Mouse (Mus musculus) adrenal gland, postnatal 36 days (tissue): ENCODE data around the gene Clec2i. TPM values are rescaled to one million over a fixed set of nuclear protein-coding genes. Genes with fewer than 3 reads are reported as not detected.
A peak's percentile ranks its signal among the peaks of the same experiment; 100 is the strongest.
"Not testable (repeated sequence)": the region's sequence is repeated elsewhere in the genome, so short reads cannot be mapped to it uniquely, and the experiment has no call there.

Source experiments
- DNase-seq, 2 experiments: peaks; one replicate each; pipeline ENCODE4 v3.0.0; 2021; ENCODE audit warnings: mixed read lengths in 1 of 2
- total RNA-seq, 2 experiments: library from RNA; stranded (reverse); gene quantifications; 2 replicates each; pipeline ENCODE4 v1.2.3; 2021

Gene Clec2i
- total RNA-seq, 2 experiments from 2014 or later, result not detected

DNA sequence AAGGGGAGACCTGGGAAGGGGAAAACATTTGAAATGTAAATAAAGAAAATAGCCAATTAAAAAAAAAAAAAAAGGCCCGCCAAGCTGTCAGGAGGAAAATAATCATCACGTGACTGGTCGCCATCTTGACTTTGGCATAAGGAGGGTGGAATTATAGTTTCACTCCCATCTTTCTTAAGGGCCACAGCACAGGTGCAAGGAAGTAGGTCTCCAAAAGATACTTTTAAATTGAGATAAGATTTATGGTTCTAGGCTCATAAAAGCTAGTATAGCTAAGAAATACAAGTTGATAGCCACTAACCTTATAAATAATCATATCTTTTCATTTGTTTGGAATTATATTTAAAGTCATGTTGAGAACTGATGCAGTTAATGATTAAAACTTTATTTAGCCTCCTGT, 32.5 kb upstream of the Clec2i start:
- DNase-seq, result no peak

DNA sequence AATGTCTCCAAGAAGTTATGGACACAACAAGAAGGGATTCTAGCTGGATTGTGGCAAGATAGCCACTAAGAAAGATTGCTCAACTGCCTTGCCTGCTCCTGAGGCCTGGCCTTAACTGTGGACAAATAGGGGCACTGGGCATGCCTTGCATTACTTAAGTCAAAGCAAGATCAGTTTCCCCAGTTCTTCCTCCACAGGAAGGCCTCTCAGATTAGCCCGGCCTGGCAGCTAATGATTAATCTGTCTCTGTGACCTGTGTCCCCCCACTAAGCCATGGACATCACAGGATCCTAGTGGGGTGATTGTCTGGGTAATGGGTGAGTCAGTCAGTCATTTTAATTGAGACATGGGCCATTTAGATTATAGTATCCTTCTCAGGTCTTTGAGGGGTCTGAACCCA, 31.9 kb upstream of the Clec2i start:
- no peak for DNase-seq

DNA sequence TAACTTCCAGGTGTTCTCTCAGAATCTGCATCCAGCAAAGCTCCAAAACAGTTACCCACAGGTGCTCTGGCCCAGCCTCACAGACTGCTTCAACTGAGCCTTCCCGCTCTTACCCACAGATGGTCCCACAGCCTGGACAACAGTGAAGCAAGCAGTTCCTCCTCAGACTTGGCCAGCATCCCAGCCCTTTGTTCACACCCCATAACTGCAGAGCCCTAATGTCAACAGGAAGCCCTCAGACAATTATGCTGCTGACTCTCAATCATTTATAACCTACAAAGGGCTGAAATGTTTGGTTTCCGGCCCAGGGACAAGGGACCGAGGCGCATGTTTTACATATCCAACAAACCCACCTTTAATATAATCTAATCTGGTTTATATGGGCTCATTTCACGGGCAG, 31.1 kb upstream of the Clec2i start:
- DNase-seq, result peak; percentile 70 to 82

DNA sequence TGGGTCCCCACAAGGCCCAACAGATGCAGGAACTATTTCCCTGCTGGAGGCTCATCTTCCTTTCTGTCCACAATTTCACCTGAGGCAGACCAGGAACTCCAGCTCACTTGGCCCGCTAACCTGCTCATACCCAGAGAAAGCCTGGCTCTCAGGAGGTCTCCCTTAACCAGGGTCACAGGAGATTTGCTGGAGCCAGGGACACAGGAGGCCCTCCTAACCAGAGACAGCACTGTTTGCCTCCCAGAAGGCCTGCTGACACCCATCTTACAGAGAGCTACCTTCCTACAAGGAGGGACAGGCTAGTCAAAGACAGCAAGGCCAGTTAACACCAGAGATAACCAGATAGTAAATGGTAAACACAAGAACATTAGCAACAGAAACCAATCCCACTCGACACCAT, 29.4 kb upstream of the Clec2i start:
- no peak for DNase-seq

DNA sequence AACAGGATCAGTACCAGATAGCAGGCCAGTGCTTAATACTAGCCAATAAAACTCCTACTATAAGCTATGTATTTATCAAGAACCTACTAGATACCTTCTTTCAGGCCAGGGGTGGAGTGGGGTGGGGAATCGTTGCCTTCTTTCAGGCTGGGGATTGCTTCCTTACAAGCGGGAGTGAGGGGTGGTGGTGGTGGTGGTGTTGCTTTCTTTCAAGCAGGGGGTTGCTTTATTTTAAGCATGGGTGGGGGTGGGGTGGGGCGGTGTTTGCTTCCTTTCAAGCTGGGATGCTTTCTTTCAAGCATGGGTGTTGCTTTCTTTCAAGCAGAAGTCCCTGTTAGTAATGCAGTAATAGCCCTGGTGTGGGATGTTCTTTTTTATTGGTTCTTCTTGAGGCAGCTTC, 18.5 kb upstream of the Clec2i start:
- no peak for DNase-seq

DNA sequence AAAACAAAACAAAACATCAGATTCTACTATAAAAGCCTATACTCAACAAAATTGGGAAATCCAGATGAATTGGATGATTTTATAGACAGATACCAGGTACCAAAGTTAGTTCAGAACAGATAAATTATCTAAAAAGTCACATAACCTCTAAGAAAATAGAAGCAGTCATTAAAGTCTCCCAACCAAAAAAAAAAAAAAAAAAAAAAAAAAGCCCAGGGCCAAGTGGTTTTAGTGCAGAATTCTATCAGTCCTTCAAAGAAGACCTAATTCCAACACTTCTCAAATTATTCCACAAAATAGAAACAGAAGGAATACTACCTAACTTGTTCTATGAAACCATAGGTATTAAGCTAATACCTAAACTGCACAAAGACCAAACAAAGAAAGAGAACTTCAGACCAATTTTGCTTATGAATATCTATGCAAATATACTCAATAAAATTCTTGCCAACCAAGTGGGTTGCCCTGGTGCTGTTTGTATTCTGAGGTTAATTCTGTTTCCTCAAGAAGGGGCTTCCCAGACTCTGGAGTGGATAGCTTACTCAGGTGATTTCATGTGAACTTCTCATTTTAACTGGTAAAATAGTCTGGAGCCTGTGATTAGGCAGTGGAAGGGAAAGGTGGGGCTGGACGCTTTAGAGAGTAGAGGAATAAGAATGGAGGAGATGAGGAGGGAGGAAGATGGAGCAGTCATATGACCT, 15.3 kb upstream of the Clec2i start:
- DNase-seq, result no peak

DNA sequence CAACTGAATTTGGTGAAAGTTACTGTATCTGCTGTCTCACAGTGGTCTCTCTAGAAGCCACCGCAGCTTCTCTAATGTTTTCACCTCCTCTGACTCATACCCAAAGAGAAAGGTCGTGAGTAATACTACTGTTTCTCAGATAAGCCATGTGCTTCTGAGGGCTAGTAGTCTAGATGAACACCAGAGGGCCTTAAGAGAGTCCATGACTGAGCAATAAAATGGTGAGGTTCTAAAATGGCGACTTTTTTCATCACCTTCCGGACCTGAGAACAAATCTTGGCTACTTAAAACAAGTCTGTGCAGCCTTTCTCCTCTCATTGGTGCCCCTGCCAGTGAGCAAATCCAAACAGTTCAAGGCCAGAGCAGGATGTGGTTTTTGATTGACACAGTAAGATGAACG, 1.4 kb downstream of the Clec2i start:
- no peak for DNase-seq

DNA sequence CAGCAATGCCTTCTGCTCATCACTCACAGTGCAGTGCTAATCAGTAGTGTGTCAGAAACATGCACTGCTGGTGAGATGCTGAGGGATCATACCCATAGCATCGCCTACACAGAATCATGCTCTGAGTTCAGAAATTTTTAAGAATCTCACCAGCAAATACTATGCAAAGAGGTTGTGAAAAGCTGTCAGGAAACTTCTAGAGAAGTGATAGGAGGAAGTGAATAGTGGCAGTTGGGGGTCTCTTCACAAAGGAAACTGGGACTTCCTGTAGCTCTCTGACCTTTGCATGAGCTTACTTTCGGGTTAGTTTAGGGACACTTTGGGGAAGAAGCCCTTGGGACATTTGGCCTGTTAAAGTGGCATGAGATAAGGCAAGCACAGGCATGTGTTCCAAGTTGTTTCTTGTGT, 3.6 kb downstream of the Clec2i start, which contains the start of gene BC035044:
Gene BC035044 (minus strand): TSS at position 179 of the 408 bp plus-strand sequence.
- DNase-seq, result no peak

DNA sequence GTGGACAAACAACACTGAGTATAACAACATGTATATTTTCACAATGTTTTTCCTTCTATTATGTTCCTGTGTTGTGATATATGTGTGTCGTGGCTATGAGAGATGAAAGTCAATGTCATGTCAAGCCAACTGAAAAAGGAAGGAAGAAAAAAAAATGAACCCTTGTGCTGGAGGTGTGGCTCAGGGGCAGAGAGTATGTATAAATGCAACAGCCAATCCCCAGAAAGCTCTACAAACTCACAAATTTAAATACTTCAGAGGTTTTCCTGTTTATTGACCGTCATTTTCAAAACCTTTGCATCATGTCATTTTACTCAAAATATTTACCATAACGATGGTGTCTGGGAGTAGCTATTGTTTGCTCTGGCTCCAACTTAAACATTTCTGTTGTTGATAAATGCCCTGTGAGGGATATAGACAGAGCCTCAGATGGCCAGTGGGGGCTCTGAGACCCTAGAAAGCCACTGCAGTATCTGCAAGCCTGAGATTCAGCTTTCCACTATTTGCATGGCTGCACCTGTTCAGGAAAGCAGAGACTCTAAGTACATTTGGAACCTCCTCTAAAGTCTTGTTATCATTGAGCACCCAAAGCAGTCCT, 8.1 kb downstream of the Clec2i start:
- no peak for DNase-seq

DNA sequence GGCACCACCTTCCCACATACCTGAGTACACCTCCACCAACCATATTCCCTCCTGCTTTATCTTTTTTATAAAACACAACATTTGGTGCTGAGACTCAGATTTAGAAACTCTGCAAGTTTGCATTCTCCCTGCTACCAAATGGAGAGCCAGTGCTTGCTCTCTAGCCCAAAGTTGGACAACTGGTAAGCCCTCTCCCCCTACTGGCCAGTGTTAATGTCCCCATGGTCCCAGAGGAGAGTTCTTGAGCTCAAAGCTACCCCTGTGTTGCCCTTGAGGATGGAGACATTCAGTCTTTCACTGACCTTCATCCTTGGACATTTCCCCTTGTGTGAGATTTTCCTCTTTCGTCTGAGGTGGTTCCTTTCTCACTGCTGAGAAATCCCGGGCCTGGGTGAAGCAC, 12.7 kb downstream of the Clec2i start:
- DNase-seq, result no peak

DNA sequence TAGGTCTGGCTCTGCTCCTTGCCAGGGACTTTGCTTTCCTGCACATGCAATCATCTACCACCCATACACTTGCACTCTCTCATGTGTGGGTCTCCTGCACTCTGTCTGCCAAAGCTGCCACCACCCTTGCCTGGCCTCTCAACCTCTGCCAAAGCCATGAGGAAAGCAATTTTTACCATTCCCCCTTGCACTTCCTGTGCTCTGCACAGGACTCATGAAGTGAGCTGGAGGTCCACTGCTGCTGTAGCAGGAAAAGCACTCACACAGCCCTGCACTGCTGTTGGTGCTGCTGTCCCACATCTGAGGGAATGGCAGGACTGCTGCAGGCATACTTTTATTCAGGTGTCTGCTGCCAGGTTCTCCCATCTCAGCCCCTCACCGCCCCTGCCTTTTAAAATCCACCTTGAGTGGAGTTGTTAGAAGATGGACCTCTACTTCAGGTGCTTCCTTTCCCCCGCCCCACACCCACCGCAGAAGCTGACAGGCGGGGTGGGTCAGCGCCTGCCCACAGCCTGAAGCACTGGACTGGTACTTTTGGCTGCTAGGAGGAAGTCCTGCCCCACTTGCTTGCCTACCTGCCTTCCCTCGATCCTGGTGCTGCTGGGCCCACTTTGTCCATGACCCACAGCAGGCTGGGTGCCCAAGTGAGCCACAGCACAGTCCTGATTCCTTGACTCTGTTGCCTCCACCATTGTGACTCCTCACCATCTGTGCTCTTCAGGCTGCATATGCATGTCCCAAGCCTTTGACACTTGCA, 13.6 kb downstream of the Clec2i start:
- DNase-seq, result not testable (repeated sequence)

DNA sequence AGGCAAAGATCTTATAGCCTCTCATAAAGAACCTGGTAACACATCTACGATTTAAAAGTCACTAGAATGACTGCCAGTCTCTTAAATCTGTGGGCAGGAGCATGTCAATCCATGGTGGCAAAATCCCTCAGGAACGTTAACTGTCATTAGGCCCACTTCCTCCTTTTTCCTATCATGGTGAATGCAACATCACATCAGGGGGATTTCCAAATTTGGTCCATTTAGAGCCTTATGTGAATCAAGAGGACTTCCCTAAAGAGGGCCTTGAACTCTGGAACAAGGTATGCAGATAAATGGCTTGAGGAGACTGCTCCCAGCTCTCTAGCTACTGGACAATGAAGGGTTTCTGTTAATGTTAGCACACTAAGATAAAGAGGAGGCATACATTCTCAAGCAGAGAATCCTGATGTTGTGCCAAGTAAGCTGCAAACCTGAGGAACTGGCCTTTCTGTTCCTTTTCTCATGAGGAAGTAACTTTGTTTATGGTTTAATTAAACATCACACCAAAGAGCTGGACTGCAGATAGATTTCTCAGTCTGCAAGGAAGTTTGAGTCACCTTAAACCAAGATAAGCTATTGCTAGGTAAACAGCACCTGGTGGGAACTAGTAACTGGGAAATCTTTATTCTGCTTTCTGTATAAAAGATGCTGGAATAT, 26.3 kb downstream of the Clec2i start:
- no peak for DNase-seq

DNA sequence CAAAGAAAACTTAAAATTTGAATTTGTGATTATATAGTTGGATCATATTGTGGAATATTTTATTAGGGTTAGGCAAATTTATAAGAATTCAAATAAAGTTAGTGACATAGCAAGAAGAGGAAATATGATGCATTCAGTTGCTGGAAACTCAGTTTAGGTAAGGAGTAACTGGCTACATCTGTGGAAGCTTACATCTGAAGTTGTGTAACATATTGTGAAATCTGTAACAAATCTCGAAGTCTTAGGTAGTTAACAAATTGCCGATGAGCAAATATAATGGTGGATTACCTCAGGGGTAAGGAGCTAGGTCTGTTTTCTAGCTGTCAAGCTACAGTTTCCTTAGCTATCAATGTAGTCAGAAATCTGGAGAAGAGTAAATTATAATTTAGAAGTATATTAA, 29.9 kb downstream of the Clec2i start:
- DNase-seq, result no peak

DNA sequence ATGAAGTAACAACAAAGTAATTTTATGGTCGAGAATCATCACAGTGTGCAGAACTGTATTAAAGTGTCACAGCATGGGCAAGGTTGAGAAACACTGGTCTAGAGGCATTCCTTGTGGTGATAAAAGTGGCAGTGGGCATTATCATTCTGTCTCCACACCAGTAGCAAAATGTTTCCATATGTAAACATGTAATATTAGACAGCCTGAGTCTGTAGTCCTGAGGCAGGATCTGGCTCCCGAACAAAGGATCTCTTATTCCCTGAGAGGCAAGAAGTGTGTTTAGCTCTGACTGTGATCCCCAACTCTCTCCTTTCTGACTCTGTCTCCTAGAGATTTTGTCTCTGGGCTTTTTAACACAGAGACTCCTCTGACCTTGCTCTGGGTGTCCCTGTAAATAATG, 45.7 kb downstream of the Clec2i start:
- DNase-seq, result no peak

DNA sequence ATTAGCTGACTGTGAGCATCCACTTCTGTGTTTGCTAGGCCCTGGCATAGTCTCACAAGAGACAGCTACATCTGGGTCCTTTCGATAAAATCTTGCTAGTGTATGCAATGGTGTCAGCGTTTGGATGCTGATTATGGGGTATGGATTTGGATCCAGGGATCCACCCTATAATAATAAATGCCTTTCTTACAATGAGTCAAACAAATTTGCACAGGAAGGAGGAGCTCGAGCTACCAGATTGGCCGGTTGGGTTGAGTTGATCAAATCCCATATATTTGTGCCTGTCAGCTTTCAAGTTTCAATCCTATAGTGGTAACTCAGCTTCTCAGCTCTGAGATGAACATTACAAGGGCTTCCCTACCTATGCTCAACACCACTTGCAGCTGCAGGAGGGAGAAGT, 46.7 kb downstream of the Clec2i start, which contains the start of gene Clec2g:
Gene Clec2g (plus strand): TSS at position 301 of the 400 bp plus-strand sequence.
- DNase-seq, result not testable (repeated sequence)

DNA sequence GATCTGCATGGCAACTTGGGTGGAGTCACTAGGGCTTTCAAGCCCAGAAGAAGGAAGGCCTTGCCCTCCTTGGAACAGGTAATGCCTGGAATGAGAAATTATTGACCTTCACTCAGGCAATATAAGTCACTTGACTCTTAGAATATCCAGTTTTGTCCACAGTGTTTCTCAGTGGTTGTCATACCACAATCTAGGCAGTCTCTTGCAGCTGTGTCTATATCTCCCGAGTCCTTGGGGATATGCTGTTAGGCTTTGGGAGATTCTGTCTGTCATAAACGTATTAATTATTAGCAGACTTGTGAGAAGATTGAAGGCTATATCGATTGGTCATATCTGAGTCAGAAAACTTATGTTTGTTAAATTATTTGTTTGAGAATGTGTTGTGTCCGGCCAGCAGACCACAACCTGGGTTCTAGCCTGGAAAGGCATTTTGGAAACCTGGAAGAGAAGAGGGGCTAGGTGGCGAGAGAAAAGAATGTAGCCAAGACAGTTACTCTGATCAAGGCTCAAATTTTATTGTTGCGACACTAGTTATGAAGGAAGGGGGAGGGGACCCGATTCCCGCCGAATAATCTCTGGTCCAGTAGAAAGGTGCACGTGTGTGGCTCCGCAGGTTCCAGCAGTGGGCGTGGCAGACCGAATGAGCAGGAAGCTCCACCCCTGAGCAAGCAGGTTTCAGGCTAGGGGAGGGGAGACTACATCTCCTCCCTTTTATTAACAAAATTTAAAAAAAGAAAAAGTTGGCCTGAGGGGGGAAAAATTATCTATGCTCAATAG, 48.7 kb downstream of the Clec2i start:
- DNase-seq, result not testable (repeated sequence)

DNA sequence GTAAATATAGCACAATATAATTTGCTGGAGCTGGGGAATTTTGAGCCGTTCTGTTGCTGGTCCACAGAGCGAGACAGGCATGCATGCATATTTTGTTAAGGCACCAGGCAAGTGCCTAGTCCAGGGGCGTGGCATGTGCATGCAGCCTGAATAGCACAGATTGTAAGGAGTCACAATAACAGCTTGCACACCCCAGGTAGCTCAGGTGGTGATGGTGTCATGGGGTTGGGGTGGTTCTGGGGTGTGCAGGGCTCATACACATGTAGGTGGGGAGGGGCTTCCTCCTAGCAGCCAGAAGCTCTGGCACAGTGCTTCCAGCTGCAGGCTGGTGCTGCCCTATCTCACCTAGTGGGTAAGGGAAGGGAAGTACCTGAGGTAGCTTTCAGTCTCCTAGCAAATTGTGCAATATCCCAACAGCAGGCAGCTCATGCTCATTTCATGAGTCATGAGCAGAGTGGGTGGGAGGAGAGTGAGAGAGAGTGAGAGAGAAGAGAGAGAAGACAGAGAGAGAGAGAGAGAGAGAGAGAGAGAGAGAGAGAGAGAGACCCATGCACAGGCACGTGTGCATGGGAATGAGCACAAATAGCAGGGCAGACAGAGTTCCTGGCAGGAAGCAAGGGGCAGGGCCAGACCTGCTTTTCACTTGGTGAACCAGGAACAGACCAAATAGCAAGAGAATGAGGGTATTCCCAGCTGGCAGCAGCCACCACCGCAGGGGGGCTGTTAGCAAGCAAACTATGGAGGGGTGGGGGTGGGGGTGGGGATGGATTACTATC, 54.4 kb downstream of the Clec2i start:
- no peak for DNase-seq

DNA sequence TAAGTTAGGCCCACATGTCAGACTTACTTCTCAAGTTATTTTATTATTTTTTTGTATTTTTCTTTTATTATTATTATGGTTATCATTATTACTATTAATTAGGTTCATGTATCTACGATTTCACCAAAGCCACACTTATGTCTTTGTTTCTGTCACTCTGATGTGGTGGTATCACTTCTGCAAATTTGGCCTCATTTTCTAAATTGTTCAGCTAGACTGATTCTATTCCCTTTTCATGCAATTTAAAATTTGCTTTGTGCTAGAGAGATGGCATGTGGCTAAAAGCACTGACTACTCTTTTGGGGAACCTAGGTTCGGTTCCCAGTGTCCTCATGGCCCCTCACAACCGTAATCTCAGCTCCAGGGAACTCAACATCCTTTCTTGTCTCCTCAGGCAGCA, 58.2 kb downstream of the Clec2i start:
- no peak for DNase-seq
